Mouse (Mus musculus) forebrain, embryonic 11.5 days (tissue): ENCODE data around the gene Dusp16. TPM values are rescaled to one million over a fixed set of nuclear protein-coding genes. Genes with fewer than 3 reads are reported as not detected.

Source experiments
- ATAC-seq: fragments of 200-750 bp; cut with Nextera tagmentation; replicated peaks from 2 replicates; pipeline ENCODE4 v1.8.0; 2017; ENCODE audit warnings: moderate TSS enrichment; ENCODE audit not compliant: low FRiP score
- DNase-seq: peaks from one replicate; pipeline ENCODE4 v3.0.0-alpha.2; 2017; ENCODE audit warnings: low spot score
- H3K27ac ChIP-seq: fragments of 300-500 bp; sonication (generic); 2 replicates; pipeline ENCODE4 v1.5.1; 2014; ENCODE audit warnings: low read depth, low read length
- H3K27me3 ChIP-seq: fragments of 300-500 bp; sonication (generic); 2 replicates; pipeline ENCODE4 v1.6.1; 2014; ENCODE audit warnings: mild to moderate bottlenecking, low read length, mixed read lengths; ENCODE audit not compliant: control insufficient read depth, insufficient read depth
- H3K36me3 ChIP-seq: fragments of 300-500 bp; sonication (generic); 2 replicates; pipeline ENCODE4 v1.6.1; 2014; ENCODE audit warnings: mild to moderate bottlenecking, low read length, moderate library complexity, mixed read lengths; ENCODE audit not compliant: control insufficient read depth, insufficient read depth
- H3K4me1 ChIP-seq: fragments of 300-500 bp; sonication (generic); replicated peaks from 2 replicates; pipeline ENCODE4 v1.6.1; 2014; ENCODE audit warnings: low read length, mixed read lengths; ENCODE audit not compliant: control insufficient read depth, insufficient read depth
- H3K4me2 ChIP-seq: fragments of 300-500 bp; sonication (generic); 2 replicates; pipeline ENCODE4 v1.6.1; 2014; ENCODE audit warnings: low read depth, mild to moderate bottlenecking, low read length, moderate library complexity, mixed read lengths; ENCODE audit not compliant: severe bottlenecking
- H3K4me3 ChIP-seq: fragments of 300-500 bp; sonication (generic); 2 replicates; pipeline ENCODE4 v1.5.1; 2014; ENCODE audit warnings: low read depth, low read length
- H3K9ac ChIP-seq: fragments of 300-500 bp; sonication (generic); 2 replicates; pipeline ENCODE4 v1.6.1; 2014; ENCODE audit warnings: low read length
- H3K9me3 ChIP-seq: fragments of 300-500 bp; sonication (generic); 2 replicates; pipeline ENCODE4 v1.6.1; 2016; ENCODE audit warnings: low read length, mixed read lengths; ENCODE audit not compliant: control insufficient read depth
- WGBS: fragments of 180-500 bp; shearing (Covaris S2); extraction: QIAGEN DNeasy Blood & Tissue Kit; methylation state at CpG from one replicate; pipeline ENCODE4 v1.1.7; 2014; 5-methylcytosine and 5-hydroxymethylcytosine counted together
- polyA plus RNA-seq: library from polyadenylated mRNA; unstranded; fragments of >200 nt; fragmentation: Nextera tagmentation; extraction: Ambion mirVana; gene quantifications from 2 replicates; pipeline ENCODE4 v1.2.1, GENCODE M21; 2014

Gene Dusp16
- polyA plus RNA-seq, 1 experiment from 2014 or later: 28.3 TPM

- Histone ChIP-seq H3K4me1 (no peaks in the 10 kb centered on the region), H3K4me3 (no peak overlapping the region), H3K36me3 (peaks cover 3% of the 10 kb centered on the region; the same call in 1 of the 2 replicates), H3K9ac (no peak overlapping the region), H3K4me2 (no peak overlapping the region), H3K9me3 (no peaks in the 10 kb centered on the region), H3K27ac (no peak overlapping the region), H3K27me3 (no peaks in the 10 kb centered on the region)
- ATAC-seq: no peak
- 94% methylated on average over 5 of the region's 5 CpGs for WGBS
- DNase-seq: no peak
Observed at GRCm38 (mm10) chr6:134719156-134719555, 73.3 kb downstream of the Dusp16 start.

DNA sequence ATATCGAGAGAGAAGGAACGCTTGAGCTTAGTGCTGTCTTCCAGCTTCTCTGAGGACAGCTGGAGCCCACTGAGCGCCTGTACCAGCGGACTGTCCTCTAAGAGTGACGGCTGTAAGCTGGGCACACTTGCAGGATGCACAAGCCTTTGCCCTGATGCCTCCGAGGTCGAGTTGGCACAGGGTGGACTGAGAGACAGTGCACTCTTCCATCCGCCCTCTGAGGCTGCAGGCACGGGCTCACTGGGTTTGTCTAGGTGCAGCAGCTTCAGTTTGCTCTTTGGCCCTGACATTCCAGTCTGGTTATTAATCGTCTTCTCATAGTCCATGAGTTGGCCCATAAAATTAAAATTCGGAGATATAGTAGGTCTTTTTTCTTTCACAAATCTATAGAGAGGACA lies 73.8 kb downstream of the Dusp16 start:
- Histone ChIP-seq H3K4me3 (no peak overlapping the region), H3K4me2 (no peak overlapping the region), H3K4me1 (no peaks in the 10 kb centered on the region), H3K9me3 (no peaks in the 10 kb centered on the region), H3K9ac (no peak overlapping the region), H3K27me3 (no peaks in the 10 kb centered on the region), H3K27ac (no peak overlapping the region), H3K36me3 (peaks cover 3% of the 10 kb centered on the region; the same call in 1 of the 2 replicates)
- WGBS: 96% methylated on average over 11 of the region's 11 CpGs
- DNase-seq: no peak
- no peak for ATAC-seq

DNA sequence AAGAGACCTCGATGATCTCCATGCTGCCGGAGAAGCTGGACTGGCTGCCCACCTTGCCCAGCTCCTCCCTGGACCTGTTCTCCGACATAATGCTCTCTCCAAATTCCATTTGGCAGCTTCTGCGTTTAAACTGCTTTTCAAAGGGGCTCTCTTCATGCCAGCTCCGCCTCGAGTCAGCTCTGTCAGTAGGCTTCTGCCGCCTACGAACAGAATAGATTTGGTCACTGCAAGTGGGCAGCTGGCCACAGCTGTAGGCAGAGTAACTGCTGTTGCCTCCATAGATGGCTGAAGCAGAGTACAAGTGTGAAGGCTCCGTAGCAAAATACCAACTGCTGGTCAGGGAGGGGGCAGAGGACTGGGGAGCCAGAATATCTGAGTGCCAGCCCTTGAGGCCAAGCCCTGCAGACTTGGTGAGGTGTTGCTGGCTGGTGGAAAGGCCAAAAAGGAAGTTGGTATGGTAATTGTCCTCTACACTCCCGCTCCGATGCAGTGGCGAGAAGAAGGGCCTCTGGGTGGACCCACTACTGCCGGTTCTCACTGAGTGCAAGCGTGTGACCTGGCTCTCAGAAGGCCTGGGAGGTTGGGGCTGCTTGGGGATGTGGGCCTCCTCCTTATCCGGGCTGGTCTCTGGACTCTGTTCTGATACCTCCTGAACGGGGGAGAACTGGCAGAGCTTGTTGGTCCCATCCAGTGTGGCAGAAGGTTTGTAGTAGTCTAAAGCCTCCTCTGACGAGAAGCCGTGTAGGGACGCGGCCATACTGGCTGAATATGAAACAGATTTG lies 74.3 kb downstream of the Dusp16 start:
- no peak for DNase-seq
- WGBS: 94% methylated on average over 20 of the region's 20 CpGs

DNA sequence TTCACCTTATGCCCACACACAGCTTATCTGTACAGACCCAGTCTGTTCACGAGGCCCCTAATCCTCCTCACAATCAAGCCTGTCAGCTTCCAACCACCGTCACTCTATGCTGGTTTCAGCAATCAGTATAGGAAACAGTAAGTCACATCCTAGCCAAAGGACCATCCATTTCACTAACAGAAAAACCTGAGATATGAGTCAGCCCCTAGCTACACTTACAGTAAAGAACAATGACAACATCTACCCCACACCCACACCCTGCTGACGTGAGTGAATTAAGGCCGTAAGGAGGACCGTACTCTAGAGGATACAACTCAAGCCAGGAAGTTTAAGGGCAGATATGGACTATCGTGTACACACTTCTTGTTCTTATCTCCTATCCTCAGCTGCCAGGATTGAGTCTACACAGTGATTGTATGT lies 76.2 kb downstream of the Dusp16 start:
- ATAC-seq (no peak), DNase-seq (no peak)
- no peaks in the 10 kb centered on the region for H3K27me3 ChIP-seq
- no peak overlapping the region for H3K9ac ChIP-seq
- H3K4me1 ChIP-seq: no peaks in the 10 kb centered on the region
- no peaks in the 10 kb centered on the region for H3K9me3 ChIP-seq
- no peak overlapping the region for H3K27ac ChIP-seq
- 87% methylated on average over 6 of the region's 6 CpGs for WGBS
- no peak overlapping the region for H3K4me3 ChIP-seq
- no peak overlapping the region for H3K4me2 ChIP-seq
- H3K36me3 ChIP-seq: peaks cover 3% of the 10 kb centered on the region; the same call in 1 of the 2 replicates

More for the DNA sequence above, 74.3 kb downstream of the Dusp16 start:
- no peak for ATAC-seq
- Histone ChIP-seq H3K9me3 (no peaks in the 10 kb centered on the region), H3K9ac (no peak overlapping the region), H3K4me1 (no peaks in the 10 kb centered on the region), H3K36me3 (peaks cover 3% of the 10 kb centered on the region; the same call in 1 of the 2 replicates), H3K27ac (no peak overlapping the region), H3K4me2 (no peak overlapping the region), H3K27me3 (no peaks in the 10 kb centered on the region), H3K4me3 (no peak overlapping the region)

DNA sequence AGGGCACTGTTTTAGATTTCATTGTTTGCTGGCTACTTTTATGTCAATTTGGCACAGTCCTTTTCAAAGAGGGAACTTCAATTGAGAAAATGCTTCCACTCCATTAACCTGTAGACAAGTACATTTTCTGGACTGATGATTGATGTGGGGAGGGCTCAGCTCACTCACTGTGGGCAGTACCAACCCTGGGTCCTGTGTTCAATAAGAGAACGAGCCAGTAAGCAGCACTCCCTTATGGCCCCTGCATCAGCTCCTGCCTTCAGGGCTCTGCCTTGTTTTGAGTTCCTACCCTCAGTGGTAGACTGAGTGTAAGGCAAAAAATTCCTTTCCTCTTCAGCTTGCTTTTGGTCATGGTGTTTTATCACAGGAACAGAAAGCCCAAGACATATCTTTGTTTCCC lies 78.5 kb downstream of the Dusp16 start:
- DNase-seq (no peak), ATAC-seq (no peak)
- Histone ChIP-seq H3K36me3 (peaks cover 3% of the 10 kb centered on the region; the same call in 1 of the 2 replicates), H3K4me1 (no peaks in the 10 kb centered on the region), H3K4me3 (no peak overlapping the region), H3K9ac (no peak overlapping the region), H3K9me3 (no peaks in the 10 kb centered on the region), H3K27ac (no peak overlapping the region), H3K27me3 (no peaks in the 10 kb centered on the region), H3K4me2 (no peak overlapping the region)
- 57% methylated on average over 1 of the region's 1 CpGs for WGBS

DNA sequence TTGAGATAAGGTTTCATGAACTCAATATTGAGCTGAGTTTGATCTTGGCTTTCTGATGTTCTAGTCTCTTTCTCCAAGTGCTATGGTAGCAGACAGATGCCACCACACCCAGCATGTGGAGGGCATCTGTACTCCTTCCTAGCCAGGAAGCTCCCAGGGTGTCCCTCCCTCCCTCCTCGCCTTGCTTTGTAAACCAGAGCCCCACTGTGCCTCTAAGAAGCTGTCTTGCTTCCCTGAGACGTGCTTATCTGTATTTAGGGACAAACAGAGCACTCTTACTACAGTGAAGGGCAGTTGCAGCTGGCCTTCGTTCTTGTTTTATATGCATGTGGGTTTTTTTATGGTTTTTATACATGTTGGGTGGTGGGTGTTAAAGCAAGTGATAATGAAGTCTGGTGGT lies 79.1 kb downstream of the Dusp16 start:
- Histone ChIP-seq H3K27me3 (no peaks in the 10 kb centered on the region), H3K9ac (no peak overlapping the region), H3K4me3 (no peak overlapping the region), H3K9me3 (no peaks in the 10 kb centered on the region), H3K4me2 (no peak overlapping the region), H3K4me1 (no peaks in the 10 kb centered on the region), H3K36me3 (peaks cover 3% of the 10 kb centered on the region; the same call in 1 of the 2 replicates), H3K27ac (no peak overlapping the region)
- ATAC-seq (no peak), DNase-seq (no peak)
- WGBS: 40% methylated on average over 3 of the region's 3 CpGs

- H3K27me3 ChIP-seq: no peaks in the 10 kb centered on the region
- no peak overlapping the region for H3K4me3 ChIP-seq
- no peaks in the 10 kb centered on the region for H3K36me3 ChIP-seq
- no peak overlapping the region for H3K9ac ChIP-seq
- H3K4me2 ChIP-seq: no peak overlapping the region
- no peaks in the 10 kb centered on the region for H3K9me3 ChIP-seq
- ATAC-seq (no peak), DNase-seq (no peak)
- 92% methylated on average over 15 of the region's 15 CpGs for WGBS
- H3K4me1 ChIP-seq: no peaks in the 10 kb centered on the region
- no peak overlapping the region for H3K27ac ChIP-seq
Observed at GRCm38 (mm10) chr6:134710020-134710419, 82.4 kb downstream of the Dusp16 start.

GRCm38 (mm10) chr6:134706467-134706866 lies 86.0 kb downstream of the Dusp16 start:
- no peak for ATAC-seq
- no peaks in the 10 kb centered on the region for H3K27me3 ChIP-seq
- no peak overlapping the region for H3K9ac ChIP-seq
- H3K4me2 ChIP-seq: no peak overlapping the region
- 91% methylated on average over 4 of the region's 4 CpGs for WGBS
- no peak overlapping the region for H3K27ac ChIP-seq
- H3K9me3 ChIP-seq: no peaks in the 10 kb centered on the region
- H3K4me1 ChIP-seq: no peaks in the 10 kb centered on the region
- no peak for DNase-seq
- no peaks in the 10 kb centered on the region for H3K36me3 ChIP-seq
- H3K4me3 ChIP-seq: no peak overlapping the region
